Mouse (Mus musculus) ES-Bruce4 (cell line): Measurements from ENCODE around the gene Arhgef16. TPM values are rescaled to one million over a fixed set of nuclear protein-coding genes. Genes with fewer than 3 reads are reported as not detected.

Source experiments
- H3K27ac ChIP-seq: 2 replicates; pipeline ENCODE4 v1.5.1; 2012; ENCODE audit warnings: low read length, inconsistent platforms; ENCODE audit not compliant: insufficient read depth
- H3K27me3 ChIP-seq: 2 replicates; pipeline ENCODE4 v1.6.1; 2012; ENCODE audit warnings: mild to moderate bottlenecking, low read length, inconsistent platforms; ENCODE audit not compliant: control insufficient read depth, poor library complexity, insufficient read depth, severe bottlenecking
- H3K36me3 ChIP-seq: 2 replicates; pipeline ENCODE4 v1.6.1; 2012; ENCODE audit warnings: inconsistent platforms, mild to moderate bottlenecking, low read length, moderate library complexity; ENCODE audit not compliant: control insufficient read depth, poor library complexity, insufficient read depth, severe bottlenecking
- H3K4me1 ChIP-seq: one replicate; pipeline ENCODE4 v1.8.1; 2011; ENCODE audit warnings: low read length; ENCODE audit not compliant: control insufficient read depth, insufficient read depth
- H3K4me3 ChIP-seq: 2 replicates; pipeline ENCODE4 v1.5.1; 2011; ENCODE audit warnings: low read depth, mild to moderate bottlenecking, low read length
- H3K9ac ChIP-seq: 2 replicates; pipeline ENCODE4 v1.6.1; 2012; ENCODE audit warnings: low read depth, mild to moderate bottlenecking, inconsistent platforms; ENCODE audit not compliant: poor library complexity, severe bottlenecking
- H3K9me3 ChIP-seq: replicated peaks from 2 replicates; pipeline ENCODE4 v1.6.1; 2012; ENCODE audit warnings: mild to moderate bottlenecking, low read length, inconsistent platforms; ENCODE audit not compliant: control insufficient read depth, poor library complexity, insufficient read depth, severe bottlenecking
- CTCF ChIP-seq: IDR thresholded peaks from one replicate; pipeline ENCODE4 v1.8.1; 2011; ENCODE audit warnings: low read depth, low read length
- EP300 ChIP-seq: IDR thresholded peaks from 2 replicates; pipeline ENCODE4 v1.6.1; 2011; ENCODE audit warnings: low read depth, low read length; ENCODE audit not compliant: insufficient read depth
- POLR2A ChIP-seq: IDR thresholded peaks from one replicate; pipeline ENCODE4 v1.8.1; 2011; ENCODE audit warnings: low read length; ENCODE audit not compliant: insufficient read depth
- polyA plus RNA-seq: library from polyadenylated mRNA; stranded (reverse); fragments of >200 nt; gene quantifications from 2 replicates; pipeline ENCODE4 v1.2.4, GENCODE M21; 2011; ENCODE audit warnings: low read depth; ENCODE audit not compliant: missing spikeins, insufficient read depth, insufficient read length

Gene Arhgef16
- polyA plus RNA-seq, 1 experiment, result 38.5 TPM

DNA sequence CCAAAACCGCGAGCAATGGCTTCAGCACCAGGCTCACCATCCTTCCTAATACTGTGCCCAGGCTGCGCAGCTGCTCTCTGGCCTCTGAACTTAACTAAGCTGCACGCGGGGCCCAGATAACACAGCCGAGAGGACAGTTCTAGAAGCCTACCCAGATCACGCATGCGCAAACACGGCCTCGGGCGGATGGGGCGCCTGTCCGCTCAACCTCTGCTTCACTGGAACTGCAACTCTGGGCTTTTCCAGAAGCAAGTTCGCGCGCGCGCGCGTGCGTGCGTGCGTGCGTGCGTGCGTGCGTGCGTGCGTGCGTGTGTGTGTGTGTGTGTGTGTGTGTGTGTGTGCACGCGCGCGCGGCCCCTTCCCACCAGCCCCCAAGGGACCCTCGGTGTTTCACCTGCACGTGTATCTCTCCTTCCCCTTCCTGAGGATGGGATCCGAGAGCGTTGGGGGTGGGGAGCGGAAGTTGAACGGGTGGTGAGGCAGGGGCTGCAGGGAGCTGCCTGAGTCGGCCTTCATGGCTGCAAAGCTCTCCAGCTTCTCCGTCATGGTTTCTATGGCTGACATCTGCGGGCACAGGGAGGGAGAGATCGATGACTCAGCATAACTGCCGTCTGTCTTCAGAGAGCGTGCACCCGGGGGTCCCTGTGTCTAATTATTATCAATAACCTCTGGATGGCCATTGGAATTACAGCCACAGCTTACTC is 33.4 kb upstream of the Arhgef16 start:
- no peak overlapping the region; the same call in 1 of the 2 replicates for H3K9ac ChIP-seq
- peaks cover 8% of the 10 kb centered on the region for H3K4me1 ChIP-seq
- H3K27me3 ChIP-seq, result no peaks in the 10 kb centered on the region
- H3K9me3 ChIP-seq, result no peaks in the 10 kb centered on the region
- no peak overlapping the region for H3K27ac ChIP-seq
- peak overlapping the region; percentile 19; the same call in 1 of the 2 replicates for H3K4me3 ChIP-seq
- no peak for TF ChIP-seq EP300
- TF ChIP-seq POLR2A, result no peak
- no peak for TF ChIP-seq CTCF
- no peaks in the 10 kb centered on the region for H3K36me3 ChIP-seq

DNA sequence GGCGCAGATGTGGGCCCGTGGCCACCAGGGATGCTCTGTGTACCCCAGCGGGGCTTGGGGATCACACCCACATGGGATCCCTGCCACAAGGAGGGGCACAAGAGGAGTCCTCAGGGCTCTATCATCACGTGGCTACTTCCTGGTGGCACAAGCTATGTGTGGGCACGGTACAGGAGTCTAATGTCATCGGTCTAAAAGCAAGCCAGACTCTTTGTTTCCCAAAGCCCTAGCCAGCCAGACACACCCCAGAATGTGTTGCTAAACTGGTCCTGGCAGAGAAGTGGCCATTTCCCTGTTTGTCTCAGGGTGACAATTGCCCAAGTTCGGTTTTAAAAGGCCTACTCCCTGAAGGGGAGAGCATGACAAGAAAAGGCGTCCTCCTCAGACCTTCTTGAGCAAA is 31.8 kb upstream of the Arhgef16 start:
- Histone ChIP-seq H3K9me3 (no peaks in the 10 kb centered on the region), H3K36me3 (no peaks in the 10 kb centered on the region), H3K4me1 (peaks cover 8% of the 10 kb centered on the region), H3K9ac (no peak overlapping the region), H3K4me3 (no peak overlapping the region), H3K27ac (no peak overlapping the region), H3K27me3 (no peaks in the 10 kb centered on the region)
- TF ChIP-seq POLR2A (no peak), CTCF (no peak), EP300 (no peak)

DNA sequence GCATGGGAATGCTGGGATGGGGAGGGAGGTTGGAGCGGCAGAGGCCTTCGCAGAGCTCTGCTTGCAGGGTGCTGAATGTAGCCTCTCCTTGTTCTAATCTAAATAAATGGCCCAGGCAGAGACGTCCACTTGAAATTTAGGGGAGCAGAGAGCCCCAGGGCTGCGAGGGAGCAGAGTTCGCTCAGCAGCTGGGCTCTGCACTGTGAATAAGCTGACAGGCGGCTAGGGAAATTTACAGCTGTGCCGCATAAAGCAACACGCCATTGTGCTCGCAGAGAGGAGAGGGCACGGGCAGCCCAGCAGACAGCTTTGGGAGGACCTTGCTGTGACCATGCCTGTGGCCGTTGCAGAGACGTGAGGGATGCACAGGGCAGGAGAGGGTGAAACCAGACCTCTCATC is 29.8 kb upstream of the Arhgef16 start:
- no peak for TF ChIP-seq EP300
- TF ChIP-seq POLR2A, result no peak
- TF ChIP-seq CTCF, result no peak
- Histone ChIP-seq H3K4me3 (no peak overlapping the region), H3K27me3 (no peaks in the 10 kb centered on the region), H3K9ac (no peak overlapping the region), H3K4me1 (peaks cover 4% of the 10 kb centered on the region), H3K27ac (no peak overlapping the region), H3K36me3 (no peaks in the 10 kb centered on the region), H3K9me3 (no peaks in the 10 kb centered on the region)

DNA sequence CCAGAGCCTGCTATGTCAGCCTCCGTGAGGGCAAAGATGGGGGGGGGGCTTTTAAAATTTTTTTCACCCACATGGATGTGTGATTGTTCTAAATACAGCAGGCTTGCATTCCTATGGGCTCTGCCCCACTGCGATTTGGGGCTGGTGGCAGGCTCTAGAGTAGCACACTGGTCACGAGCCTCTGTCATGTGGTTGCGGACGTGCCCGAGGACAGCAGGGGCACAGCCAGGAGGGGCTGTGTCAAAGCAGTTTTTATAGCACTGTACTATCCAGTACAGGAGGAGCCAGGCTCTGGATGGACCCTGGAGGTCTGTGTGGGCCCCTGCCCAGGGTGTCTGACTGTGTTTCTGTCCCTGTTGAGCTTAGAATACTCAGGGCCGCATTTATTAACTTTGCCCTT is 28.5 kb upstream of the Arhgef16 start:
- Histone ChIP-seq H3K9ac (no peak overlapping the region), H3K36me3 (no peaks in the 10 kb centered on the region), H3K27me3 (no peaks in the 10 kb centered on the region), H3K9me3 (no peaks in the 10 kb centered on the region), H3K4me1 (peaks cover 4% of the 10 kb centered on the region), H3K4me3 (no peak overlapping the region), H3K27ac (no peak overlapping the region)
- TF ChIP-seq CTCF (no peak), EP300 (no peak), POLR2A (no peak)

DNA sequence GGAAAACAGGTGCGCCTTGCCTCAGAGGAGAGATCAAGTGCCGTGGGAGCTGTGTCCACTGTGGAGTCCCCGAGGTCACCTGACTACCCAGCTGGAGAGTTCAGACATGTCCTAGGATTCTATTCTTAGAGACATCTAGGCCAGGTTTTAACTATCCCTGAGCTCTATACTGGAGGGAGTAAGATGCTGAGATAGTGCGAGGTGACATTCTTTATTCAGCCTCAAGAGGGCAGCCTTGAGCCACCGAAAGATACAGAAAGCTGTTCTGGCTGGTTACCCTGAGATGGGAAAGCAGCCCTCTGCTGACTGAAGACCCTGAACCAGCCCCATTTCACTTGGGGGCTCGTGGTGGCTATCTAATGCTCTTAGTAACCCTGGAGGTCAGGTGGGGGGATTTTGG is 27.4 kb upstream of the Arhgef16 start:
- H3K9me3 ChIP-seq, result no peaks in the 10 kb centered on the region
- no peak overlapping the region for H3K27ac ChIP-seq
- H3K4me3 ChIP-seq, result peak overlapping the region; percentile 2; the same call in 1 of the 2 replicates
- no peaks in the 10 kb centered on the region for H3K36me3 ChIP-seq
- TF ChIP-seq EP300 (no peak), CTCF (peak; percentile 58), POLR2A (no peak)
- H3K4me1 ChIP-seq, result peaks cover 4% of the 10 kb centered on the region
- H3K9ac ChIP-seq, result no peak overlapping the region
- H3K27me3 ChIP-seq, result no peaks in the 10 kb centered on the region

DNA sequence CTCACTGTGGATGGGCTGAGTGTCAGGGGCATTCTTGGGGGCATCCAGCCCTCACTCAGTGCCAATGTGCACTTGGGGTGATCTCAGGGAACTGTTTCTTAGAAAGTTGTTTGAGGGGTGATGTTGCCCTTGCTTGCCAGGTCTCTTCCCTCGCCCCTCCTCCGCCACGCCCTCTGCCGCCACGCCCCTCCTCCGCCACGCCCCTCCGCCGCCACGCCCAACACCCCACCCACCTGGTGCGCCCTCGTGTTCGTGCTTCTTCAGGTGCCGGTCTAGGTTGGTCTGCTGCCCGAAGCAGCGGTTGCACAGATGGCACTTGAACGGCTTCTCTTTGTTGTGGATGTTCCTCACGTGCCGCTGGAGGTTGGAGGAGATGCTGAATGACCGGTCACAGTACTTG is 27.0 kb upstream of the Arhgef16 start:
- no peaks in the 10 kb centered on the region for H3K36me3 ChIP-seq
- H3K4me1 ChIP-seq, result peaks cover 4% of the 10 kb centered on the region
- no peaks in the 10 kb centered on the region for H3K27me3 ChIP-seq
- no peak overlapping the region for H3K27ac ChIP-seq
- H3K9ac ChIP-seq, result no peak overlapping the region
- TF ChIP-seq POLR2A (no peak), EP300 (no peak), CTCF (no peak)
- no peaks in the 10 kb centered on the region for H3K9me3 ChIP-seq
- peak overlapping the region; percentile 2; the same call in 1 of the 2 replicates for H3K4me3 ChIP-seq
